Mouse (Mus musculus) bone marrow, adult 2 months (tissue): ENCODE data around the gene Aunip.

Source experiments
- CTCF ChIP-seq: fragments of 200-500 bp; IDR thresholded peaks from 2 replicates; pipeline ENCODE4 v1.5.1; 2011; ENCODE audit warnings: low read length, control low read depth; ENCODE audit not compliant: control insufficient read depth, insufficient read depth
- POLR2A ChIP-seq: fragments of 200-500 bp; IDR thresholded peaks from 2 replicates; pipeline ENCODE4 v1.6.1; 2011; ENCODE audit warnings: low read depth, mild to moderate bottlenecking, control low read depth, low read length, borderline replicate concordance; ENCODE audit not compliant: control insufficient read depth

GRCm38 (mm10) chr4:134468578-134469266, 42.1 kb upstream of the Aunip start:
- TF ChIP-seq CTCF (no peak), POLR2A (peak; percentile 49; the same call in 1 of the 2 replicates)
